Mouse (Mus musculus): ENCODE results near the gene Mpped1. TPM values are rescaled to one million over a fixed set of nuclear protein-coding genes. Genes with fewer than 3 reads are reported as not detected.

Gene Mpped1
- polyA plus RNA-seq, 1 experiment from 2014 or later, result 0.22 TPM

- H3K27me3 ChIP-seq (ENCODE audit: insufficient read depth, low read length), result no peaks in the 10 kb centered on the region
- DNase-seq (ENCODE audit: low spot score), result peak; percentile 76
- TF ChIP-seq CTCF (IDR thresholded peaks at IDR 0.05; ENCODE audit: low read depth), result peak; percentile 88
- no peak overlapping the region for H3K9ac ChIP-seq (ENCODE audit: low read depth, low read length)
- H3K27ac ChIP-seq, result no peak overlapping the region
- no peak overlapping the region for H3K4me3 ChIP-seq (replicated peaks; ENCODE audit: low read depth, low read length)
- WGBS, result 12% methylated on average over 8 of the region's 8 CpGs
- H3K4me1 ChIP-seq (replicated peaks; ENCODE audit: insufficient read depth, low read length), result no peaks in the 10 kb centered on the region
- ATAC-seq (replicated peaks; ENCODE audit: low FRiP score, low read depth), result no peak
- no peak overlapping the region for H3K4me2 ChIP-seq (ENCODE audit: low read length)
- no peaks in the 10 kb centered on the region for H3K9me3 ChIP-seq (replicated peaks; ENCODE audit: low read length)
- H3K36me3 ChIP-seq (ENCODE audit: insufficient read depth, low read length), result no peaks in the 10 kb centered on the region
Measured at GRCm38 (mm10) chr15:83857129-83857528, 77.9 kb downstream of the Mpped1 start.

- WGBS, result 91% methylated on average over 5 of the region's 5 CpGs
- no peak overlapping the region for H3K4me3 ChIP-seq (replicated peaks; ENCODE audit: low read depth, low read length)
- no peak overlapping the region for H3K4me2 ChIP-seq (ENCODE audit: low read length)
- no peaks in the 10 kb centered on the region for H3K9me3 ChIP-seq (replicated peaks; ENCODE audit: low read length)
- ATAC-seq (replicated peaks; ENCODE audit: low FRiP score, low read depth) (no peak), DNase-seq (ENCODE audit: low spot score) (no peak)
- no peaks in the 10 kb centered on the region for H3K27me3 ChIP-seq (ENCODE audit: insufficient read depth, low read length)
- no peak overlapping the region for H3K9ac ChIP-seq (ENCODE audit: low read depth, low read length)
- no peak overlapping the region for H3K27ac ChIP-seq
- no peaks in the 10 kb centered on the region for H3K4me1 ChIP-seq (replicated peaks; ENCODE audit: insufficient read depth, low read length)
- no peak for TF ChIP-seq CTCF (IDR thresholded peaks at IDR 0.05; ENCODE audit: low read depth)
- H3K36me3 ChIP-seq (ENCODE audit: insufficient read depth, low read length), result no peaks in the 10 kb centered on the region
Measured at GRCm38 (mm10) chr15:83865626-83866025, 86.4 kb downstream of the Mpped1 start.

- WGBS, result 7% methylated on average over 17 of the region's 17 CpGs
- TF ChIP-seq CTCF (IDR thresholded peaks at IDR 0.05; ENCODE audit: low read depth), result no peak
- peak; percentile 7 for DNase-seq (ENCODE audit: low spot score)
Measured at GRCm38 (mm10) chr15:83870936-83871335, 91.7 kb downstream of the Mpped1 start.

DNA sequence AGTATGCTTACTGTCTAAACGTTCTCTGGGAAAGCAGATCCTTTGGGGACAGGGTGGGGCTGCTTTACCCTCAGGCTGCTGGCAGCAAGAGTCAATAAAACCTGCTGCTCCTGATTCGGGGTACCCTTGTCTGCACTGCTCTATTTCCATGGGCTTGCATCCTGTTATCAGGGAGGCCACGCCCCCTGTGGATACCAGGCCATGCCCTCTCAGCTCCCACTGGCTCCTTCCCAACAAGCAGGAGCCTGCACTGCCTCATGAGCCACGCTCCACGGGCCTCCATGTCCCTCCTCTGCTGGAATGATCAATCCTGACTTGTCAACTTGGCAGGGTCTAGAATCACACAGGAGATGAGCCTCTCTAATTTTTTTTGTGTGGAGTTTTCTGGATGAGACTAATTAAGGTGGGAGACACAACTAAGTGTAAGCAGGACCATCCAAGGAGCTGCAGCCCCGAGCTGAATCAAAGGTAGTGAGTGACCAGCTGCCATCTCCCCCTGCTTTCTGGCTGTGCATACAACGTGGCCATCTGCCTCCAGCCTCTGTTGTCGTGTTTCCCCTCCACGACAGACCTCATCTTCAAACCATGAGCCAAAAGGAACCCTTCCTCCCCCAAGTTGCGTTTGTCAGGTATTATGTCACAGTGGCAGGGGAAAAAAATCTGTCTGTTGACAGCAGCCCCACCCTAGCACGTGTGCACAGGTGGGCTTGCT, 98.0 kb downstream of the Mpped1 start:
- no peak for ATAC-seq (replicated peaks; ENCODE audit: low FRiP score, low read depth)
- no peak overlapping the region for H3K27ac ChIP-seq
- H3K4me3 ChIP-seq (replicated peaks; ENCODE audit: low read depth, low read length), result no peak overlapping the region
- no peaks in the 10 kb centered on the region for H3K9me3 ChIP-seq (replicated peaks; ENCODE audit: low read length)
- no peaks in the 10 kb centered on the region for H3K27me3 ChIP-seq (ENCODE audit: insufficient read depth, low read length)
- no peak for TF ChIP-seq CTCF (IDR thresholded peaks at IDR 0.05; ENCODE audit: low read depth)
- 45% methylated on average over 11 of the region's 11 CpGs for WGBS
- no peak for DNase-seq (ENCODE audit: low spot score)
- H3K4me1 ChIP-seq (replicated peaks; ENCODE audit: insufficient read depth, low read length), result no peaks in the 10 kb centered on the region
- H3K9ac ChIP-seq (ENCODE audit: low read depth, low read length), result no peak overlapping the region
- H3K36me3 ChIP-seq (ENCODE audit: insufficient read depth, low read length), result no peaks in the 10 kb centered on the region
- H3K4me2 ChIP-seq (ENCODE audit: low read length), result no peak overlapping the region

More at GRCm38 (mm10) chr15:83870936-83871335, 91.7 kb downstream of the Mpped1 start:
- 0 out of 2 replicates have a peak, but pooled peaks have one; percentile 17 for ATAC-seq (replicated peaks; ENCODE audit: low FRiP score, low read depth)
- Histone ChIP-seq H3K9me3 (replicated peaks; ENCODE audit: low read length) (no peaks in the 10 kb centered on the region), H3K4me1 (replicated peaks; ENCODE audit: insufficient read depth, low read length) (no peaks in the 10 kb centered on the region), H3K36me3 (ENCODE audit: insufficient read depth, low read length) (no peaks in the 10 kb centered on the region), H3K4me2 (ENCODE audit: low read length) (no peak overlapping the region), H3K27ac (no peak overlapping the region), H3K27me3 (ENCODE audit: insufficient read depth, low read length) (no peaks in the 10 kb centered on the region), H3K4me3 (replicated peaks; ENCODE audit: low read depth, low read length) (no peak overlapping the region), H3K9ac (ENCODE audit: low read depth, low read length) (no peak overlapping the region)

DNA sequence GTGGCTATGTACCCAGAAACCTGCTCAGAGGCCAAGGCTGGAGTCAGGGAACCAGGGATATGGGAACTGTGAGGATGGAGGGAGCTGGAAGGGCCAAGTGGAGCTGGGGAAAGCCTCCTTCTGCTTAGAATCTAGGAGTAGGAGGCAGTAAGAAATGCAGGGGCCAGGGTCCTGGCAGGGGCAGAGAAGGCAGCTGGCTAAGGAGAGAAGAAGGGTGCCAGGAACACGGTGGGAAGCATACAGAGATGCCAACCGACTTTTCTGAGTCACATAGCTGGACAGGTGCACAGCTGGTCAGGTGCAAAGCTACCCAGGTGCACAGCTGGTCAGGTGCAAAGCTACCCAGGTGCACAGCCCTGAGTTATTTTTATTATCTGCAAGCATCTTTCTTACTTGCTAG, 98.6 kb downstream of the Mpped1 start:
- ATAC-seq (replicated peaks; ENCODE audit: low FRiP score, low read depth) (no peak), DNase-seq (ENCODE audit: low spot score) (no peak)
- TF ChIP-seq CTCF (IDR thresholded peaks at IDR 0.05; ENCODE audit: low read depth), result no peak
- Histone ChIP-seq H3K9me3 (replicated peaks; ENCODE audit: low read length) (no peaks in the 10 kb centered on the region), H3K4me2 (ENCODE audit: low read length) (no peak overlapping the region), H3K9ac (ENCODE audit: low read depth, low read length) (no peak overlapping the region), H3K27ac (no peak overlapping the region), H3K4me1 (replicated peaks; ENCODE audit: insufficient read depth, low read length) (no peaks in the 10 kb centered on the region), H3K27me3 (ENCODE audit: insufficient read depth, low read length) (no peaks in the 10 kb centered on the region), H3K36me3 (ENCODE audit: insufficient read depth, low read length) (no peaks in the 10 kb centered on the region), H3K4me3 (replicated peaks; ENCODE audit: low read depth, low read length) (no peak overlapping the region)
- 86% methylated on average over 2 of the region's 2 CpGs for WGBS

DNA sequence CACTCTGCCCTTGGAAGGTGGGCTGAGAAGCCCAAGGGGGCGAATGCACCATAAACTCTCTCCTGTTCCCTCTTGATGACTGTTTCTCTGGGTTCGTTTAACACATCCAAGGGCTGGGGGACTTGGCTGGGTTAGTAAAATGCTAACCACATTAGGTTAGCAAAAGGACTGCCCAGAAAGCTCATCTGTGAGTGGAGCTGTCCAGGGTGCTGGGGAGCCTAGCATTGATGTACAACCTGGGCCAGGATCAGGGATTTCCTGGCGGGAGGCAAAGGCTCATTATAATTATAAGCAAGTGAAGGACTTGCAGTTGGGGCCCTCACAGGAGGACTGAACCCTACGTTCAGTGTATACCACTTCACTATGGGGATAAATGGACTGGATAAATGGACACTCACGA, 100.6 kb downstream of the Mpped1 start:
- Histone ChIP-seq H3K4me1 (replicated peaks; ENCODE audit: insufficient read depth, low read length) (no peaks in the 10 kb centered on the region), H3K27ac (no peak overlapping the region), H3K9ac (ENCODE audit: low read depth, low read length) (no peak overlapping the region), H3K9me3 (replicated peaks; ENCODE audit: low read length) (no peaks in the 10 kb centered on the region), H3K4me2 (ENCODE audit: low read length) (no peak overlapping the region), H3K4me3 (replicated peaks; ENCODE audit: low read depth, low read length) (no peak overlapping the region), H3K36me3 (ENCODE audit: insufficient read depth, low read length) (no peaks in the 10 kb centered on the region), H3K27me3 (ENCODE audit: insufficient read depth, low read length) (no peaks in the 10 kb centered on the region)
- no peak for TF ChIP-seq CTCF (IDR thresholded peaks at IDR 0.05; ENCODE audit: low read depth)
- WGBS, result 21% methylated on average over 5 of the region's 5 CpGs
- DNase-seq (ENCODE audit: low spot score) (peak; percentile 87), ATAC-seq (replicated peaks; ENCODE audit: low FRiP score, low read depth) (no peak)

DNA sequence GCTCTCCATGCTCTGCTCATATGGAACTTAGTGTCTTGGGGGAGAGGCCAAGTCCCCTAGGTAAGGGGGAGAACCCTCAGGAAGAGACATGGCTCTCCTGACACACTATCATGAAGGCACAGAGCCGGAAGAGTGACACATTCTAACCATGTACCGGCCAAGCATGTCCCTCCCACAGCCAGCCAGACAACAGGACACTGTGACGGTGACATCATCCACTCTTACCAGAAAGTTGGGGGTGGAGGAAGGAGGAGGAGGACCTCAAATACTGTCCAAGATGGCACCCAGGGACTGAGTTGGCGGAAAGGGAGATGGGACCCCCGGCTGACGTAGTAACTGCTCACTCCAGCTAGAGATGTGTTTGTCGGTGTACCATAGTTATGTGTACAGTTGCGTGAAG, 104.6 kb downstream of the Mpped1 start:
- no peaks in the 10 kb centered on the region for H3K9me3 ChIP-seq (replicated peaks; ENCODE audit: low read length)
- H3K27ac ChIP-seq, result no peak overlapping the region
- H3K27me3 ChIP-seq (ENCODE audit: insufficient read depth, low read length), result no peaks in the 10 kb centered on the region
- H3K4me1 ChIP-seq (replicated peaks; ENCODE audit: insufficient read depth, low read length), result no peaks in the 10 kb centered on the region
- DNase-seq (ENCODE audit: low spot score) (no peak), ATAC-seq (replicated peaks; ENCODE audit: low FRiP score, low read depth) (no peak)
- no peaks in the 10 kb centered on the region for H3K36me3 ChIP-seq (ENCODE audit: insufficient read depth, low read length)
- TF ChIP-seq CTCF (IDR thresholded peaks at IDR 0.05; ENCODE audit: low read depth), result no peak
- H3K9ac ChIP-seq (ENCODE audit: low read depth, low read length), result no peak overlapping the region
- 87% methylated on average over 8 of the region's 8 CpGs for WGBS
- H3K4me3 ChIP-seq (replicated peaks; ENCODE audit: low read depth, low read length), result no peak overlapping the region
- H3K4me2 ChIP-seq (ENCODE audit: low read length), result no peak overlapping the region

Measured in kidney, postnatal 0 days (tissue).